Mouse (Mus musculus): ENCODE measurements around the gene Tshb.

DNA sequence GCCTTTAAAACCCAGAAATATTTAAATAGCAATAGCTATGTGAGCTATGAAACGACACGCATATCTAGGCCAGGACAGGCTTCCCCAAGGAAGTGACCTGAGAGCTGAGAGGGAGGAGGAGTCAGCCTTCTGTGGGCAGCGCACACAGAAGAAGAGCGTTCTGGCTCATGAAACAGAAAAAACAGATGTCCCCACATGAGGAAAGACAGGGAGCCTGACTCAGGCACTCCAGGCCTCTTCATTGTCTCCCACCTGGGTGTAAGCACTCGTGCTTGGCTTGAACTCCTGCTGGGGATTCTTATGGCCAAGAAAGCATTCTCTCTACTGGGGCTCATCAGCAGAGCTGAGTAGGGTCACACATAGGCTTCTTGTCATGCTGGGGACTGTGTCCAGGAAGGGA lies 37.9 kb downstream of the Tshb start:
- TF ChIP-seq EP300 (IDR thresholded peaks at IDR 0.05; ENCODE audit: low read depth) (no peak), CTCF (IDR thresholded peaks at IDR 0.05; ENCODE audit: low read depth) (no peak)

Measured in heart, postnatal 0 days (tissue).